Mouse (Mus musculus) frontal cortex, adult (tissue): ENCODE measurements at regions not wholly inside any gene's neighbourhood (a gene's known extent, or its start where the extent isn't known, plus 50 kb on each side); places are given as distances from the start of the nearest gene placed in this dataset.
"Not testable (repeated sequence)": the region's sequence is repeated elsewhere in the genome, so short reads cannot be mapped to it uniquely, and the experiment has no call there.

Experiments
- ATAC-seq: cut with Nextera tagmentation; 2 replicates; pipeline ENCODE4 v1.9.2; 2017; ENCODE audit warnings: mild to moderate bottlenecking, moderate library complexity, mixed read lengths; ENCODE audit not compliant: low TSS enrichment

DNA sequence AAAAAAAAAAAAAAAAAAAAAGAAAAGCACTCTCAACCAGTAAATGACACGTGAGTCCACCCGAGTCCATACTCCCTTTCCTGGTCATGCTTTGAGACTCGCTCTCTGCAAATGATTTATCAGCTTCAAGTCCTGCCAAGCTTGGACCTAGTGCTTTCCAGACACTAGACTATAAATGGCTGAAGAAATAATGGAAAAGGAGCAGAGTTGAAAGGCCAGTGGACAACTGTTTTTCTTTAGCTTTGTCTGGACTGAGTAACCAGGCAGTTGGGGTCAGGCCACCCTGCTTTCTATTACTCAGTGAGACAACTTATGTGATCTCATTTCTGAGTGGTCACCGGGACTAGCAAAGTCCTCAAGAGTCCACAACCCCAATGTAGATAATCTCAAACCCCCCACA is 112.9 kb downstream of the Kcns3 start:
- ATAC-seq, result no peak

DNA sequence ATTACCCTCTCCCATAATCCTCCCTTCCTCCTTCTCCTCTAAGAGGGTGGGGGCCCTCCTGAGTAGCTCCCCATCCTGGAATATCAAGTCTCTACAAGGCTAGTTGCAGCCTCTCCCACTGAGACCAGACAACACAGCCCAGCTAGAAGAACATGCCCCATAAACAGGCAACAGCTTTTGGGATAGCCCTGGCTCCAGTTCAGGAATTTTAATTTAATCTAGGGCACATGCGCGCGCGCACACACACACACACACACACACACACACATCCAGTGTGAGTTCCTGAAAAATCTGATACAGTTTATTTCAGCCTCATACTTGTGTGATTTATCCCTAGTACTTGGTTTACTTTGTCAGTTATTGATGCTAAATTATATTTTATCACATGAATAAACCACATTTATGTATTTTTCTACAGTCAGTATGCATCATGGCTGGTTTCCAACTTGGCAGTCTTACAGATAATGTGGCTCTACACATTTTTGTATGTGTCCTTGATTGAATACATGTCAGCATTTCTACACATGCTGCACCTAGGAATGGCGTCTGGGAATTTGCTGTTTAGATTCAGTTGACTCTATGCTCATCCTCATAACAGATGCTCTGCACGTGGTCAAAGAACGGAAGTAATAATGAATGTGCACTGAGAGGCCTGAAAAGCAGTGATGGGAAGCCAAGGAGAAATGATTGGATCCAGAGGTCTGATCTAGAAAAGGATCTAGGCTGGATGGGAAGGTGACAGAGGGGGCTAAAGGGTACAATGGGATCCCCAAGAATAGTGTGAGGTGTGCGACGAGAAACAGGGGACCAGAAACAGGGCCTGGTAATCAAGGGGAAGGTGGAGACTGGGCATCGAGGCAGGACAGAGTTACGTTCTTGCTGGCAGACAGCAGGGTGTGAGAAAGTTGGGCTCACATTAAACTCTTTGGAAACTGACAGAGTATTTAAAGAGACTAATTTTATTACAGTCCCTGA is 130.0 kb downstream of the Kcns3 start:
- ATAC-seq, result 0 out of 2 replicates have a peak, but pooled peaks have one; percentile 47

DNA sequence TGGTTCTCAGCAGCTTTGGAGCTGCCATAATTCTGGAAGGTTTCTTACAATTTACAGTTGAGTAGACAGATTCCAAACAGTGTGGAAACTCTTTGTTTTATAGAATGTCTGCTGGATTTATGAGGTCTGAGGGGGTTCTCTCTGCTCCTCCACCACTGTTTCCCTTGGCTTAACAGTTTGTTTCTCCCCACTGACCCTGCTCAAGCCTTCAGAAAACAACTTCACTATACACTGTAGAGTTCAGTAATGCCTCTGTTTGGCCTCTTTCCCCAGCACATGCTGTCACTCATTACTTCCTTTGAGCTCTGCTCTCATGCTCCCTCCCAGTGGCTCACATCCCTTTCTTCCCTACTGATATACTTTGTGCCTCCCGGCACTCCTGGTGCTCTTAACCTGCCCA is 139.7 kb downstream of the Kcns3 start:
- no peak for ATAC-seq

DNA sequence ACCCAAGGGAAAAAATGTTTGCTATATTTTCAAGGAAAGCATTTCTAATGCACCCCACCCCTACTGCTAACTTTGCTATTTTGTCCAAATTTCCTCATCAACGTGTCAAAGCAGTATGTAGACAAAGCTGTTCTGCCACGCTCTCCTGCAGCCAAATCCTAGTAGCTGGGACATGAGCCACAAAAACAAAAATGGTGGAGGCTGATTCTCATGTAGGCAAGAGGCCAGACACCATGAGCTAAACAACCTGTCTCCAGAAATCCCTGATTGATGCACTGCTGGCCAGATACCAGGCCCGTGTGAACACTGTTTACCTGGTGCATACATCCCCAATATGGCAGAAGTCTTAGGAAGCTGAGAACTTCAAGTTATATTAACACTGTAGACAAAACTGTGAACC is 166.6 kb downstream of the Kcns3 start:
- no peak for ATAC-seq

DNA sequence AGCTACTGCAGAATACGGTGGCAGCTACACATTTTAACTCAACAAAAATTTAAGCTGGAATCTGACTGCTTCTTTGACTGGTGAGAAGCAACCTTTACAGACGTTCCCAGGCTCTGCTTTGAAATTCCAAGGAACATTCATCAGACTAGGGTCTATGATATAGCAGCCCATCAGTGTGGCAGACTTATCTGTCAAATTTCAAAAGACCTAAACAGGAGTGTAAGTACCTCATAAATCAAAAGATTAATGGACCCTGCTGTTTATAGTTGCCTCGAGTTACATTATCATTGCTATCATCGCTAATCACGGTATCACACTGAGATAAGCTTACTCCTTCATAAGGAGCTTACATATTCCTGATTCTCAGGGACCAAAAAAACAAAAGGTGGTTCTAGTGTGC is 201.7 kb downstream of the Kcns3 start:
- no peak for ATAC-seq

DNA sequence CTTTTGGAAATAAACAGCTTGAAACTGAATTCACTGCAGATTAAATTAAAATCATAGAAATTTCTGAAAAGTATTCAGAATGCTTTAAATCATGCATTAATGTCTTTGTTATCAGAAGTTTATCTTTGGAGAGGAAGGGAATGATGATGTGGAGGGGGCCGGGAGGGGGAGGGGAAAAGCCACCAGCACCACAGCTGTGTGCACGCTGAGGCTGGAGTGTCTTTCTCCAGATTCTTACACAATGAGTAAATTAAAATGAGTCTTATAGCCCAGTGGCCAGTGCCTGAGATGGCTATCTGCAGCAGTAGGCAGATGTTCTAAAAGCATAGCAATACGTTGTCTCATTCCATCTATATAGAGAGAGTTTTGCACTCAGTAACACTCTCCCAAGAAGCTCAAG is 209.8 kb downstream of the Kcns3 start:
- ATAC-seq, result no peak; the same call in 1 of the 2 replicates

DNA sequence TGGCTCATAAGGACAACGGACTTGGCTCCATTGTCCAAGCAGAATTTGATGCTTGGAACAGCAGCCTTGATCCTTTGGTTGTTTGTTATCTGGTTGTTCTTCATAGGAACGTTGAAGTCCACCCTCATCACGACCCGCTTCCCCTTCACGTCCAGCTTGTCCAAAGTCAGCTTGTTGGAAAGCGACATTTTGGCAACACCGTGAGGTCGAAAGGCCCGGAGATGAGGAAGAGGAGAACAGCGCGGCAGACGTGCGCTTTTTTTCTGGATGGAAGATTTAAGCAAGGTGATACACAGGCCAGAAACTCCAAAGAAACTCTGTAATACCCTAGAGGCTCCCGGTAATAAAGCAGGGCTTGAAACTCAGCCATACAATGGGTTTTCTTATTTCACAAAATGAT is 250.8 kb downstream of the Kcns3 start:
- not testable (repeated sequence) for ATAC-seq

DNA sequence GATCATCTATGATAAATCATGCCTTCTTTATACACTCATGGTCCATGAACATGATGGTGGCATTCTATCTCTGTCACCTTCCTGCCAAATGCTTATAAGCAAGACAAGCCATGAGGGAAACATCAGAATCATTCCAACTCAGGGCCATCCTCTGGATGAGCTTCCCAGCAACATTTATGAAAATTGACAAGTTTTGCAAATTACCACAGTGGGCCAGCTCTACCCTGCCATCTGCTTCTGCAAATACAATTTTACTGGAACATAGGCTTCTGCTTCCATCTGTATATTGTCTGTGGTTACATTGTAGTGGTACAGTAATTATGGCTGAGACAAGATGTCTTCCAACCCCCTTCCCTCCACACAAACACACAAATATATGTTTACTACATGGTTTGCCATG is 272.1 kb downstream of the Kcns3 start:
- ATAC-seq, result no peak

DNA sequence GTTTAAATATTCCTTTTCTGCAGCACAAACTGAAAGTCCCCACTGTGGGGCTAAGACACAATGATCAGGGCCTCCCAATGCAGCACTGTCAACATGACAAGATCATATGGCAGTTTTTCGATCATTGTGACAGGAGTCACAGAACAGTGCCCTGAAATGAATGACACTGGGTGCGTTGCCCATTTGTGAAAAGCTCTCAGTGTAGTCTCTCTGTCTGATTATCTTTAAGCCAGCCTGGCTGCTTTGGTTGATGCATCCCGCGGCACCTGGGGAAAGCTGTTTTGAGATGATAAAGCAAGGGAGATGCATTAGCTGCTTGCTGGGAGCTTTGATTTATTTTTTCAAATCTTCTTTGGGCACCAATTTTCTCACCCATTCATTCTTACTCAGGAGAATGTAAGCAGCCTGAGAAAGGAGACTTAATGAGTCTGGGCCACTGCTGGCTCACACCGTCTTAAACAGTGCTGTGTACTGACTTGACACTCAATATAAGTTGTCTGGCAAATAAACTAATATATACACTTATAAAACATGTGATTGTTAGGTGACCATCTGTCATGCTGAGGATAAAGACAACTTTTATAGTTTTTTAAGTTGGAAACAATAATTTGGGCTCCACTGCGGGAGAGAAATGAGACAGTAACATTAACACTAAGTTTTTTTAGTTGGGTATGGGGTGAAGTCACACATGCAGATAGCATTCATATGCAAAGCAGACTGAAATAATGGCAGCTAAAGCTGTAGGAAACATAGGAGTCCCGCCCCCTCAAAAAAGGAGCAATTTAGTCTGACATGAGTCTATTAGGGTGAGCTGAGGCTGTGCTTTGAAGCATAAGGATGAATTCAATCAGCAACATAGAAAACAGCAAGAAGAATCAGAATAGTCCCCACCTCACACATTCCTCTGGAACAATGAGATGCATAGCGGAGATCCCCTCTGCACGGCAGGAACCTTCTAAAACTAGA is 276.0 kb downstream of the Kcns3 start:
- ATAC-seq, result no peak

DNA sequence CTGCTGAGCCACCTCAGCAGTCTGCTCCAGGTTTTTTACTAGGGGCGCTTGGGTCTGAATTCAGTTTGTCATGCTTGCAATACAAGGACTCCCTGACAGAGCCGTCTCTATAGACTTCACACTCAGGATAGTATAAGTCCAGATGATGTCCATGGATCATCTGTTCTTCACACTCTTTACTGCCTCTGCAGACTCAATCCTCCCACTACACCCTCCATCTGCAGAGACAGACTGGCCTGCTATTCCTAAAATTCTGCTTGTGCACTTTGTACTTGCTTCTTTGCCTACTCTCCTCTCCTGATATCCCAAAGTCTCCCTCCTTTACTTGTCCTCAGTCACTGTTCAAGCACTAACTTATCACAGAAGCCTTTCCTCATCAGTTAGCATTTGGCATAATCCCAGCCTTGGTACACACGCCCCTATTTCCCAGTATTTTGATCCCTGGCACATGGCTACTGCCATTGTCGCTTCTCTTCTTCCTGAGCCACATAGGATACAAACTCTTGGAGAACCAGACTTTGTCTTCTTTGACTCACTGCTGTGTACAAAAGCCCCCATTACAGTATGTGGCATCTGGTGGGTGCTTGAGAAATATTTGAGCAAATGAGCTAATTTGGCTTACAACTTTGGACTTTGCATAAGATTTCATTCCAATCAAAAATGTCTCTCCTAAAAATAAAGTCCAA is 277.0 kb downstream of the Kcns3 start:
- ATAC-seq, result peak; percentile 97

DNA sequence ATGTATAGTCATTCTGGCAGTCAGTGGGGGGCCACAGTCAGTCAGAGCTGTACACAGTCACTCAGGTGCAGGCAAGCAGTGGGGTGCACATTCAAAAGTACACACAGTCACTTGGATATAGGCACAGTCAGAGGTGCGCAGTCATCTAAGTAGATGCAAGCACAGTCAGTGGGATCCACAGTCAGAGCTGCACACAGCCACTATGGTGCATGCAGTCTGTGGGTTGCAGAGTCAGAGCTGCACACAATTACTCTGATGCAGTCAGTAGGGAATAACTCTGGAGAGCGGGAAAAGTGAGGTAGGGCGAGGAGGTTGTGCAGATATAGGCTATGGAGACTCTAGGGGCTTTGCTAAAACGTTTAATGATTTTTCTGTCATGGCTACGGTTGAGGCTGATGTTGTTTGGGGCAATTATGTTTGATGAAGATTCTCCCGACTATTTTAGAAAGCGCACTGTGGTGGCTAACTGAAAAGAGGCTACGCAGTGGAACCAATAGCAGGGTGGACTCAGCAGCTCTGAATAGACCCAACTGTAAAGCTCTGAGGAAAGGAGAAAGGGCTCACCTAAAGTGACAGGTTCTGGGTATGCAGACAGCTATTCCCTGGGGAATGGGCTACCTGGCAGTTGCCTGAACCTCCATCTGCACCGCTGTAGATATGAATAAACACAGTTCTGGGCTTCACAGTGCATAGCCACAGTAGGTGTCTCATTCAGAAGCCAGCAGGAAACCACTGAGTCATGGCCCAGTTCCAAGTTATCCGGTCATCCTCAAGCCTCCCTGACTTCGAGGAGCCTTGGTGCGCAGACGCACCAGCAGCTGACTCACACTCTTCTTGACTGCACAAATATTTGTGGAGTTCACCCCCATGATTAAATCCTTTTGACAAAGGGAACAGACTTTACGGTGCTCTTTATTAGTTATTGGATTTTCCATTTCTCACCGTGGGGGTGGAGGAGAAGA is 282.9 kb downstream of the Kcns3 start:
- ATAC-seq, result peak; percentile 63

DNA sequence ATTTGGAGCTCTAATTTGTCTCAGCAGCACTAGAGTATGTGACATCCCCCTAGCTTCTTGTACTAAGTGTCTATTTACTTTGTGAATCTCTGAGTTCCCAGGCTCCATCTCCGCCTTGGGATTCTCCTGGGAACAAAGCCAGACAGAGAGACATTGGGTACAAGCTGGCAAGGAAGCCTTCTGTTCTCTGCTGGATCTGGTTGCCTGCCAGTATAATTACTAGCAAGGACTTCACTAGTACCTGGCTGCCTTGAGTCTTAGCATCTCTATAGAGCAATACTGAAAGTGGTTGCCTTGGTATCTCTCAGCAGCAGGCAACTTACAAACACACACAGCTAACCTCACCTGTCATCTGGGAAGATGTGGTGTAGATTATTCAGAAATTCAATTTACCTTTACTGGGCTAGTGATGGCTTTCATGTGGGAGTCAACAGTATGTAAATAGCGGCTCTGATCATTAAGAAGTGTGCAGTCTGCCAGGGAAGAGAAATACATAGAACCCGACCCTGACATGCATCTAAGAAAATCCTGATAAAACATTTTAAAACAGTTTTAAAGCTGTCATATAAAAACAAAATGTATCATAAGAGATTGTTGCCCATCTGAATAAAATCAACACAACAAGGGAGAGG is 283.8 kb downstream of the Kcns3 start:
- peak; percentile 96 for ATAC-seq

DNA sequence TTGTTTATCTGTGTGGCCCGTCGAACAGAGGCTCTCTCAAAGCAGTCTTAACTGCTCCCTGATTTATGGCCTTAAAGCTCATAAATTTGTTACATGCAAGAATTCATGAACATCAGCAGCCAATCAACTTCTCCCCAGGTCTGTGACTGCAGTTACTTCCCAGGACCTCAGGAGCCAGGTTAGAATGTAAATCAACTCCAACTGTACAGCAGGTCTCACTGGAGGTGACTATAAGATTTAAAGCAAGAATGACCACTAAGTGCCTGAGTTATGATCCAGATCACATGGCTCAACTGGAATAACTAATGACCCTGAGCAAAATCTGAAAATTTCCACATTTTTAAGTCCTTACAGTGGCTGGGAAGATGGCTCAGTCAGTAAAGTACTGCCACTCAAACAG is 285.6 kb downstream of the Kcns3 start:
- no peak for ATAC-seq

DNA sequence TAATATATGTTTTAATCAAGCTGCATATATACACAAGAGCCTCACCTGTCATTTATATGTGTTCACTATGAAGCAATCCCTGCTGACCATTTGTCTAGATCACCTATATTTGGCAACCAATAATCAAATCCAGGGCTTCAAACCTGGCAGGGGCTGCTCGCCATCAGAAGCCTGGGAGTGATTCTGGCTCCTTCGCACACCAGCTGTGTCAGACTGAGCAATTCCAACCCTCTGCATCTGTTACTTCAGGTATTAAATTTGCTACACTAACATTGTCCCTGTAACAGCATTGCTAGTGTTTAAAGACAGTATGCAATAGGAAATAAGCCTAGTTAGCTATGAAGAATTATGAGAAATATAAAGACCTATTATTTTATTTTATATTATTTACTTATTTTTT is 330.5 kb downstream of the Kcns3 start:
- ATAC-seq, result no peak

DNA sequence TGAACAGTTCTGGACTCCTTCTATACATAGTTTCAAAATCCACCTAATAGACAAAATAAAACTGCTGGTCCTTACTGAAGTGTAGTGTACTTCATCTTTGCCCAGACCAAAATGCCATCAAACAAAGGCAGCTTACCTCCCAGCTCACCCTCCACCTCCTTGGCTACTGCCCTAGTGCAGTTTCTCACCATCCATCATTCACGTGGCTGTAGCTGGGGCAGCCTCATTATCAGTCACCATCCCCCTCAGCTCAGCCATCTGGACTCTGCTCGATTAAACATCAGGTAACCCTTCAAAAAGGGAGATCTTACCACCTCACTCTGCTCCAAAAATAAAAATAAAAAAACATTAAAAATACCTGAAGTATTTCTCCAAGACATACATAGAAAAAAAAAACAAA is 332.8 kb downstream of the Kcns3 start:
- ATAC-seq, result no peak

DNA sequence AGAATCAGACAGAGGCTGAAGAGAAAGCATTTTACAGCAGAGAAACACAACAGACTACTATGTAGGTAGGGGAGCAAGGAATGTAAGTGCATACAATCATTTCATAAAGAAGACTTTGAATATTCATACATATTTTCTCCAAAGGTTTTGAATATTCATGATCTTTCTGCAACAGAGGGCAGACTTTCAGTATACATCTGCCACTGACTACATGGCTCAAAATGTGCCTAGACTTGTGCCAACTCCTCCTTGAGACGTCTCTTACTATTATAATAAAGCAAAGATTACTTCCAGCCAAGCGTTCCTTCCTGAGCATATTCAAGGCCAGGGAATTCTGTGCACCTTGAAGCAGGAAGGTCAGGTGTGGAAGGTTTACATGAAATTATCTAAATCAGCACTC is 333.3 kb downstream of the Kcns3 start:
- peak; percentile 82 for ATAC-seq

DNA sequence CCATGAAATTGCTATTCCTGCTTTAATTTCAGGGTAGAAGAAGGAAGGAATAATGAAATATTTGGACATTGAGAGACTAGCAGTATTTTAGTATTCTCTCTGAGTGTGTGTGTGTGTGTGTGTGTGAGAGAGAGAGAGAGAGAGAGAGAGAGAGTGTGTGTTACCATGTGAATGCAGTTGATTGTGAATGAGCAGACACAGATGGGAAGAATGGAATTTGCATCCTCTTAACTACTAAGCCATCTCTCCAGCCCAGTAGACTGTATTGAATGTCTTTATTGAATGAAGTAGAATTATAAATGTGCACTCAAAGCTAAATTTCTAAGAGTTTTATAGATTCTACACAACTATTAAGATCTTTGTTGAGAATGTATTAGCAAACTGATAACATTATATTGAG is 340.3 kb downstream of the Kcns3 start:
- ATAC-seq, result no peak

DNA sequence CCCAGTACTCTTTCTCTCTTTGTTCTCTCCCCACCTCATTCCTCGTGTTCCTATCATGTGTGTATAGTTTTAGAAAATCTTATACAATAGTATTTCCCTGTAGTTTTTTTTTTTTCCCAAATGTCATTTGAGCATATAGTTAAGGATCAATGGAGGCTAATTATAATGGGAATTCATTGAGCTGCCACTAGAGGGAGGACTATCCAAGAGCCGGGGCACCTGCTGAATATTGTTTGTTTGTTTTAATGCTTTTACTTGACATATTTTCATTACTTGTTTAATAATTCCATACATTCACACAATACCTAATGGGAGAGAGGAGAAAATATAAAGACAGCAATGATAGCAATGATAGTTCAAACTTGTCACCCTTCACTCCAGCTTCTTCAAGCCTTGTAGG is 346.4 kb downstream of the Kcns3 start:
- no peak for ATAC-seq
